Mouse (Mus musculus) olfactory bulb, adult 2 months (tissue): ENCODE measurements around the gene Ulk4. TPM values are rescaled to one million over a fixed set of nuclear protein-coding genes. Genes with fewer than 3 reads are reported as not detected.
"Not testable (repeated sequence)": the region's sequence is repeated elsewhere in the genome, so short reads cannot be mapped to it uniquely, and the experiment has no call there.

Experiments used
- H3K27ac ChIP-seq: fragments of 200-500 bp; 2 replicates; pipeline ENCODE4 v1.5.1; 2012; ENCODE audit warnings: low read depth, low read length; ENCODE audit not compliant: insufficient read depth
- H3K4me1 ChIP-seq: fragments of 200-500 bp; 2 replicates; pipeline ENCODE4 v1.6.1; 2012; ENCODE audit warnings: low read length; ENCODE audit not compliant: control insufficient read depth, insufficient read depth
- H3K4me3 ChIP-seq: fragments of 200-500 bp; 2 replicates; pipeline ENCODE4 v1.5.1; 2012; ENCODE audit warnings: mild to moderate bottlenecking, low read depth, low read length, moderate library complexity; ENCODE audit not compliant: insufficient read depth
- CTCF ChIP-seq: fragments of 200-500 bp; IDR thresholded peaks from 2 replicates; pipeline ENCODE4 v1.5.1; 2012; ENCODE audit warnings: low read depth, mild to moderate bottlenecking, low read length, moderate library complexity; ENCODE audit not compliant: insufficient read depth
- POLR2A ChIP-seq: fragments of 200-500 bp; IDR thresholded peaks from 2 replicates; pipeline ENCODE4 v1.6.1; 2012; ENCODE audit warnings: mild to moderate bottlenecking, low read depth, low read length, moderate library complexity; ENCODE audit not compliant: insufficient read depth
- WGBS: fragments of 180-500 bp; shearing (Covaris S2); methylation state at CpG from one replicate; pipeline ENCODE4 v1.1.7; 2018; 5-methylcytosine and 5-hydroxymethylcytosine counted together
- polyA plus RNA-seq: library from polyadenylated mRNA; stranded (reverse); fragments of >200 nt; gene quantifications from 2 replicates; pipeline ENCODE4 v1.2.4, GENCODE M21; 2012; ENCODE audit warnings: low replicate concordance; ENCODE audit not compliant: missing spikeins, insufficient read depth, insufficient read length

Ulk4 gene
- polyA plus RNA-seq, 1 experiment, result not detected

- no peak for TF ChIP-seq CTCF
- no peak for TF ChIP-seq POLR2A
- Histone ChIP-seq H3K4me1 (peaks cover 9% of the 10 kb centered on the region), H3K27ac (no peak overlapping the region), H3K4me3 (no peak overlapping the region)
- 80% methylated on average over 7 of the region's 7 CpGs for WGBS
These were observed 72.0 kb downstream of the Ulk4 start for GRCm38 (mm10) chr9:121205046-121205445.

GRCm38 (mm10) chr9:121204149-121204800 lies 72.7 kb downstream of the Ulk4 start:
- Histone ChIP-seq H3K27ac (no peak overlapping the region), H3K4me3 (no peak overlapping the region), H3K4me1 (peaks cover 9% of the 10 kb centered on the region)
- TF ChIP-seq CTCF, result no peak
- no peak for TF ChIP-seq POLR2A
- 59% methylated on average over 14 of the region's 14 CpGs for WGBS

- TF ChIP-seq CTCF (no peak), POLR2A (no peak)
- Histone ChIP-seq H3K4me1 (peaks cover 9% of the 10 kb centered on the region), H3K4me3 (no peak overlapping the region), H3K27ac (no peak overlapping the region)
- WGBS, result 96% methylated on average over 1 of the region's 1 CpGs
These were observed 73.3 kb downstream of the Ulk4 start for GRCm38 (mm10) chr9:121203686-121204085.

- not testable (repeated sequence) for H3K27ac ChIP-seq, H3K4me1 ChIP-seq, H3K4me3 ChIP-seq
- WGBS, result 92% methylated on average over 5 of the region's 5 CpGs
These were observed 77.8 kb downstream of the Ulk4 start for GRCm38 (mm10) chr9:121199146-121199685.

- no peaks in the 10 kb centered on the region for H3K4me1 ChIP-seq
- H3K4me3 ChIP-seq, result no peak overlapping the region
- TF ChIP-seq CTCF (no peak), POLR2A (no peak)
- no peak overlapping the region for H3K27ac ChIP-seq
- 77% methylated on average over 9 of the region's 9 CpGs for WGBS
These were observed 80.5 kb downstream of the Ulk4 start for GRCm38 (mm10) chr9:121196473-121196872.

DNA sequence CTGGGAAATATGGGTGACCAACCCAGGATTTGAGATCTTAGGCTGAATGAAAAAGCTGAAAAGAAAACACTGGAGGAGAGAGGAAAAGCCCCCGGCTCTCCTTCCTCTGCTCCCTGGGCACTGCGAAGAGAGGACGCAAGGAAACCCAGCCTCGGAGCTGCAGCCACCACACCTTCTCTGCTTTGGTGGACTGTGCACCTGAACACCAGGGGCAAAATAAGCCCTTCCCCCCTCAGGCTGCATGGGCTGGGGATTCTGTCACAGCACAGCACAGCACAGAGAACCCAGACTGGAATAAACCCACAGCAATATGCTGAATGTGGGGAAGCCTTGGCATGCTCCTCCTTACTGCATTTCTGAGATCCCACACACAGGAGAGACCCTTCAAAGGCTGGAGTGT lies 81.9 kb downstream of the Ulk4 start:
- Histone ChIP-seq H3K4me1 (no peaks in the 10 kb centered on the region), H3K27ac (no peak overlapping the region), H3K4me3 (no peak overlapping the region)
- WGBS, result 97% methylated on average over 4 of the region's 4 CpGs
- TF ChIP-seq POLR2A, result no peak
- no peak for TF ChIP-seq CTCF

DNA sequence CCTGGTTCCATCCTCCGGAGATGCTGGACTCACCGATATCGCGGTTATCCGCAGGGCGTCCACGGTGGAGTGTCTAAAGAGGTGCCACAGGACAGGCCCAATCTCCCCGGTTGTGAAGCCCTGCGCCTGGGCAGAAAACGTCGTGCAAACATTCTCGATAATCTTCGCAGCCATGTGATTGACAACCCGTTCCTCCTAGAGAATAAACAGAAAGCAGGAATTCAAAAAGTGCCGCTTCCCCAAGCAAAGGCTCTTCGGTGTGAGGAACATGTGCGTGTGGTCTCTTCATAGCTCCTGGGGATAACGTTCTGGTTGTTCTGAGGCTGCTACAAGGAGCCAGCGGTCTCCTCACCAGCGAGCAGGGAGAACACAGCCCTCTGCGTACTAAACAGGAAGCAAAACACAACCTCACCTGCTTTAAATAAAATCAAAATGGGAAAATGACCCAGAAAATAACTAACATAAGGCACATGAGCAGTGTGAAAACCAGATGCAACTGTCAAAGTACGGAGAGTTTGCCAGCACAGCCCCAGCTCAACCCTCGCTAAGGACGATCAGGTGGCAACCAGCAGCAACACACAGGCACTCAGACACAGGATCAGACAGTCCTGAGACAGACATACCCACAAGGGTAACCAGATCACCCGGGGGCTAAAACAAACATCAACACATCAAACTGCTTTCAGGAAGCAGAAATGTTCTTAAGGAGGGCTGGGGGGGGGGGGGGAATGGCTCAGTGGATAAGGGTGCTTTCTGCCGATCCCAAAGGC lies 84.2 kb downstream of the Ulk4 start:
- TF ChIP-seq POLR2A (no peak), CTCF (no peak)
- no peak overlapping the region for H3K4me3 ChIP-seq
- WGBS, result 95% methylated on average over 26 of the region's 26 CpGs
- peaks cover 6% of the 10 kb centered on the region; the same call in 1 of the 2 replicates for H3K4me1 ChIP-seq
- H3K27ac ChIP-seq, result no peak overlapping the region

DNA sequence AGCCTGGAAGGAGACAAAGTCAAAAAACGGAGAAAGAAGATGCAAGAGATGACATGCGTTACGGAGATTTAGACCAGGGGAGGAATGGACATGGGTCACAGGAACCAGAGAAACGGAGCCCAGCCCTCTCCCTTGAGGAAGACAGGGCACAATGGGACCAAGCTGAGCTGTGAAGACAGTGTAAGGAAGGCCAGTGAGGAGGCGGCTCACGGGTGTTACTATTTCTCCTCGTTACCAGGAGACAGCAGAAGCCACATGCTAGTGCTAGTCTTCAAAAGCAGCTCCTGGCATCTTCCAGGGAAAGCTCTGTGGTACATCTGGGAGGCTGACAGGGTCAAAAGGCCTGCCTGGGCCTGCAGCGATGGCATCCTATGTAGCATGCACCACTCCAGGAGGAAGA lies 89.2 kb downstream of the Ulk4 start:
- Histone ChIP-seq H3K4me1 (peaks cover 8% of the 10 kb centered on the region; the same call in 1 of the 2 replicates), H3K27ac (no peak overlapping the region), H3K4me3 (no peak overlapping the region)
- no peak for TF ChIP-seq CTCF
- TF ChIP-seq POLR2A, result no peak
- WGBS, result 79% methylated on average over 8 of the region's 8 CpGs

- 74% methylated on average over 6 of the region's 6 CpGs for WGBS
- no peak overlapping the region for H3K27ac ChIP-seq
- H3K4me3 ChIP-seq, result no peak overlapping the region
- H3K4me1 ChIP-seq, result peaks cover 8% of the 10 kb centered on the region; the same call in 1 of the 2 replicates
- TF ChIP-seq POLR2A (no peak), CTCF (no peak)
These were observed 91.2 kb downstream of the Ulk4 start for GRCm38 (mm10) chr9:121185796-121186195.
